Mouse (Mus musculus) kidney, embryonic 15.5 days (tissue): ENCODE data around the gene Insig1. TPM values are rescaled to one million over a fixed set of nuclear protein-coding genes. Genes with fewer than 3 reads are reported as not detected.

ENCODE experiments used
- ATAC-seq: fragments of 200-750 bp; cut with Nextera tagmentation; replicated peaks from 2 replicates; pipeline ENCODE4 v1.8.0; 2017; ENCODE audit warnings: moderate TSS enrichment; ENCODE audit not compliant: low FRiP score
- H3K27ac ChIP-seq: fragments of 300-500 bp; sonication (generic); 2 replicates; pipeline ENCODE4 v1.5.1; 2015; ENCODE audit warnings: mild to moderate bottlenecking, inconsistent platforms
- H3K27me3 ChIP-seq: fragments of 300-500 bp; sonication (generic); 2 replicates; pipeline ENCODE4 v1.6.1; 2015; ENCODE audit warnings: inconsistent platforms
- H3K36me3 ChIP-seq: fragments of 300-500 bp; sonication (generic); 2 replicates; pipeline ENCODE4 v1.6.1; 2015; ENCODE audit warnings: inconsistent platforms
- H3K4me1 ChIP-seq: fragments of 300-500 bp; sonication (generic); 2 replicates; pipeline ENCODE4 v1.6.1; 2015; ENCODE audit warnings: inconsistent platforms
- H3K4me2 ChIP-seq: fragments of 300-500 bp; sonication (generic); 2 replicates; pipeline ENCODE4 v1.6.1; 2015; ENCODE audit warnings: moderate library complexity, mild to moderate bottlenecking, inconsistent platforms
- H3K4me3 ChIP-seq: fragments of 300-500 bp; sonication (generic); replicated peaks from 2 replicates; pipeline ENCODE4 v1.5.1; 2015; ENCODE audit warnings: mild to moderate bottlenecking, inconsistent platforms
- H3K9ac ChIP-seq: fragments of 300-500 bp; sonication (generic); 2 replicates; pipeline ENCODE4 v1.6.1; 2015; ENCODE audit warnings: mild to moderate bottlenecking, inconsistent platforms
- H3K9me3 ChIP-seq: fragments of 300-500 bp; sonication (generic); replicated peaks from 2 replicates; pipeline ENCODE4 v1.6.1; 2016; ENCODE audit warnings: inconsistent platforms
- WGBS: fragments of 180-500 bp; shearing (Covaris S2); methylation state at CpG from one replicate; pipeline ENCODE4 v1.1.7; 2015; ENCODE audit warnings: mixed read lengths; 5-methylcytosine and 5-hydroxymethylcytosine counted together
- polyA plus RNA-seq: library from polyadenylated mRNA; unstranded; fragments of >200 nt; fragmentation: Nextera tagmentation; extraction: Ambion mirVana; gene quantifications from 2 replicates; pipeline ENCODE4 v1.2.1, GENCODE M21; 2015

Insig1 gene
- polyA plus RNA-seq, 1 experiment from 2014 or later = 52.8 TPM

- Histone ChIP-seq H3K36me3 (no peaks in the 10 kb centered on the region), H3K9me3 (no peaks in the 10 kb centered on the region; the same call in 1 of the 2 replicates), H3K4me1 (peaks cover 10% of the 10 kb centered on the region), H3K4me2 (peak overlapping the region; percentile 39), H3K27ac (no peak overlapping the region), H3K4me3 (0 out of 2 replicates have a peak overlapping the region, but pooled peaks have one; percentile 7), H3K27me3 (peaks cover 96% of the 10 kb centered on the region), H3K9ac (no peak overlapping the region)
- WGBS = 3% methylated on average over 28 of the region's 28 CpGs
- peak; percentile 47 for ATAC-seq
These were observed 53.4 kb downstream of the Insig1 start for GRCm38 (mm10) chr5:28124321-28125230.

Other genes starting within 250 kb of the Insig1 start
- gene Htr5a, start 229.2 kb upstream of the Insig1 start, polyA plus RNA-seq = not detected in 2 replicates
- gene En2, start 94.3 kb downstream of the Insig1 start, polyA plus RNA-seq = 0.09 and 0.15 TPM in 2 replicates
- 0.16 and 0.17 TPM in 2 replicates for gene Cnpy1, start 174.4 kb downstream of the Insig1 start, polyA plus RNA-seq
- 10.8 and 11.4 TPM in 2 replicates for gene Rbm33, start 245.8 kb downstream of the Insig1 start, polyA plus RNA-seq